Mouse (Mus musculus): ENCODE measurements around the gene Hlcs. TPM values are rescaled to one million over a fixed set of nuclear protein-coding genes. Genes with fewer than 3 reads are reported as not detected.

Gene Hlcs
- polyA plus RNA-seq, 1 experiment: 17.5 TPM

DNA sequence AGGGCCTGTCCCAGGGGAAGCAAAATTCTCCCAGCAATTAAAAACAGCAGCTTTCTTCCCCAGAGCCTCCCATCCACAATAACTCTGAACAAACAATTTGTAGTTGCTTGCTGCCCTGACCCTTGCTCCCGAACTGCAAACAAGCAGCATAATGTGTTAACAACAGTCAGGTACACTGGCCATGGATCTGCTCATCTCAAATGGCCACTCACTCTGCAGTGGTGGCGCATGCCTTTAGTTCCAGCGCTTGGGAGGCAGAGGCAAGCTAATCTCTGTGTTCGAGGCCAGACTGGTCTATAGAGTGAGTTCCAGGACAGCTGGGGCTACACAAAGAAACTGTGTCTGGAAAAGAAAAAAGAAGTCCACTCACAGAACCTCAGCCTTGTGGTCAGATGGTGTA is 22.2 kb downstream of the Hlcs start:
- no peak overlapping the region for H3K4me3 ChIP-seq (replicated peaks; ENCODE audit: insufficient read depth, low read depth, low read length)
- WGBS: 88% methylated on average over 4 of the region's 4 CpGs
- peaks cover 3% of the 10 kb centered on the region for H3K4me1 ChIP-seq (ENCODE audit: control insufficient read depth, insufficient read depth, low read length)
- H3K27ac ChIP-seq (ENCODE audit: insufficient read depth, low read length): no peak overlapping the region
- H3K27me3 ChIP-seq (ENCODE audit: control insufficient read depth, insufficient read depth, low read length): no peaks in the 10 kb centered on the region
- TF ChIP-seq POLR2A (IDR thresholded peaks at IDR 0.05; ENCODE audit: borderline replicate concordance, insufficient read depth, low read length) (no peak), CTCF (IDR thresholded peaks at IDR 0.05; ENCODE audit: borderline replicate concordance, insufficient read depth, low read depth, low read length) (no peak)
- DNase-seq: no peak

DNA sequence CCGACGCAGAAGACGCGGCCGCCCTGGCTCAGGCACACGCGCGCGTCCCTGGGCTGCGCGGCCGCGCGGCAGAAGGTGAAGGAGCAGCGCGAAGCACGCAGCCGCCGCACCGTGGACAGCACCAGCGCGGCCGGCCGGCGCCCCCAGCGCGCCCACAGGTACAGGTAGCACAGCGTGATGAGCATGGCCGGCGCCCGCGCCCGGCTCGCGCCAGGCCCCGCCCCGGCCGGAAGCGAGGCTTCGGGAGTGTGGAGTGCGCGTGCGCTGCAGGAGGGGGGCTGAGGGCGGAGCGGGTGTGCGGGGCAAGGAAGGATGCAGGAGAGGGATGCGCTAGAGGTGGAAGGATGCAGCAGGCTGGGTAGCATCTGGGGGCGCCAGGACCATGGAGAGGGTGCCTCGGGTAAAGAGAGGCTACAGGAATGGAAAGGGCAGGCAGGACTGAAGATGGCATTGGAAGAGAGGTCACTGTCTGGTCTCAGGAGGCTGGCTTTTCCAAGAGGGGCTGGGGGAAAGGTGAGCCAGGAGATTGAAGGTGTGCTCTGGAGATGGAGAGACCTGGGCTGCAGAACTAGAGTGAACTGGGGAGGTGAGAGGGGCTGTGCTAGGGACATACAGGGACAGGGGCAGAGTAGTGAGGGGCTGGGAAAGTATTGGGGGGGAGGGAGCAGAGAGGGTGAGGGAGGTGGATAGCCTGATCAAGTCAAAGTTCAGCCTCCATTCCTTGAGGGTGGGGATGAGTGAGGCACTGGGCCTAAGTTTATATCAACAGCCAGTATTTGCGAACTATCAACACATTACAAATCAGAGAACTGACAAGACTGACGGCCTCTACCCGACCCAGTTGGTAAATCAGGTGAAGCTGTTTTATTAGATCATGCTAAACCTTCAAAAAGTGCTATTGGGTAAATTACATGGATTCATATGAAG is 23.0 kb downstream of the Hlcs start:
- H3K27me3 ChIP-seq (ENCODE audit: control insufficient read depth, insufficient read depth, low read length): no peaks in the 10 kb centered on the region
- H3K4me3 ChIP-seq (replicated peaks; ENCODE audit: insufficient read depth, low read depth, low read length): peak overlapping the region; percentile 84
- H3K4me1 ChIP-seq (ENCODE audit: control insufficient read depth, insufficient read depth, low read length): peaks cover 3% of the 10 kb centered on the region
- H3K27ac ChIP-seq (ENCODE audit: insufficient read depth, low read length): peak overlapping the region; percentile 80
- TF ChIP-seq CTCF (IDR thresholded peaks at IDR 0.05; ENCODE audit: borderline replicate concordance, insufficient read depth, low read depth, low read length): no peak
- peak; percentile 98 for TF ChIP-seq POLR2A (IDR thresholded peaks at IDR 0.05; ENCODE audit: borderline replicate concordance, insufficient read depth, low read length)
- DNase-seq: peak; percentile 91
- WGBS: 4% methylated on average over 52 of the region's 52 CpGs

DNA sequence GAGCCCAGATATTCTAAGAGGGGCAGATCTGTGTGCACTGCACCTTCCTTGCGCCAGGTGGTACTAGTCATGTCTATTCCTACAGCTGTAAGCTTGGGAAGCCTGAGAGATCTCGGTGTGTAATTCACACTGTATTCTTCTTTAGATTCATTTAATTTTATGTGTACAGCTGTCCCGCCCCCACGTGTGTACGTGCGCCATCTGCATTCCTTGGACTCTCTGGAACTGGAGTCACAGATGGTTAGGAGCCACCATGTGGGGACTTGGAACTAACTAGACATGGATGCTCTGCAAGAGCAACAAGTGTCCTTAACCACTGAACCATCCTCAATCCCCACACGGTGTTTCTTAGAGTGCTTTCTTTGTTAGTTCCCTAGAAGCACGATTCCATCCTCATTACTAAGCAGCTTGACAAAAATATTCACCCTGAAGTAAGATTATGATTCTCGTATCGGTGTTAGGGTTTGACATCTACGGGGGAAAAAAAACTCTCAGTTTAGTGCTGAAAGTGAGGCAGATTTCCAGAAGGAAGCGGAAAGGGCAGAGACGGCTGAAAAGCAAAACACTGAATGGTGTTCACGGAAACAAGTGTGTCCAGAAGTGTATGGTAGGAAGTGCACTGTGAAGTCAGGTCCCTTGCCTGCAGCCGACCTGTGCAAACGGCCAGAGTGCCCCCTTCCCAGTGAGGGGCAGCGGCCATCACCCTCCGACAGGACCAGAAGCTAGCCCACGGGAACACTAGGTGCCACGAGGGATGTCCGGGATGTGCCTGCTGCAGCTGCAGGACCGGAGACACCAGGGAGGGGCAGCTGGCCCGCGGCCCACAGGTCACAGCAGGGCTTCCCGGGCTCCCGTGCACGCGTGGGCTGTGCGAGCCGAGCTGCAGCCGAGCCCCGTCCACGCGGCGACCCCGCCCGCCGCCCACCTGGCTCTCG is 24.0 kb downstream of the Hlcs start:
- Histone ChIP-seq H3K27me3 (ENCODE audit: control insufficient read depth, insufficient read depth, low read length) (no peaks in the 10 kb centered on the region), H3K4me3 (replicated peaks; ENCODE audit: insufficient read depth, low read depth, low read length) (peak overlapping the region; percentile 84), H3K4me1 (ENCODE audit: control insufficient read depth, insufficient read depth, low read length) (peaks cover 3% of the 10 kb centered on the region), H3K27ac (ENCODE audit: insufficient read depth, low read length) (peak overlapping the region; percentile 56)
- TF ChIP-seq CTCF (IDR thresholded peaks at IDR 0.05; ENCODE audit: borderline replicate concordance, insufficient read depth, low read depth, low read length) (peak; percentile 33; the same call in 1 of the 2 replicates), POLR2A (IDR thresholded peaks at IDR 0.05; ENCODE audit: borderline replicate concordance, insufficient read depth, low read length) (no peak)
- WGBS: 4% methylated on average over 39 of the region's 39 CpGs
- DNase-seq: peak; percentile 52 to 72

DNA sequence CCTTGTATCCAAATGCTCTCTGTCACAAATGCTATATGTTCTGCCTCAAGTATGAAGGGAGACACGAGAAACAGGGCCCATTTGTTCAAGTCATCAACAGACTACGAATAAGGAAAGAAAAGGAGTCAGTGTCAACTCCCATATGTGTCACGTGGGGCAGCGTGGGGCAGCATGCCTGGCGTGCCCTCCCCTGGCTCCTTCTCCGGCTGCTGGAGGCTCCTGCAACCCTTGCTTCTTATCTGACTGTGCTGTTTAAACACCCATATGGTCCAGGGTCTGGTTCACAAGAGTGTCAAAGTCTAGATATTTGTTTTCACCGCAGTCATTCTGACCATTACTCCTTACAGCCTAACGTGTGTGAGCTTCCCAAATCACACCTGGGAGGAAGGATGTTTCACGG is 25.5 kb downstream of the Hlcs start:
- no peak for DNase-seq
- Histone ChIP-seq H3K27ac (ENCODE audit: insufficient read depth, low read length) (no peak overlapping the region), H3K4me1 (ENCODE audit: control insufficient read depth, insufficient read depth, low read length) (peaks cover 3% of the 10 kb centered on the region), H3K27me3 (ENCODE audit: control insufficient read depth, insufficient read depth, low read length) (no peaks in the 10 kb centered on the region), H3K4me3 (replicated peaks; ENCODE audit: insufficient read depth, low read depth, low read length) (no peak overlapping the region)
- TF ChIP-seq POLR2A (IDR thresholded peaks at IDR 0.05; ENCODE audit: borderline replicate concordance, insufficient read depth, low read length) (no peak), CTCF (IDR thresholded peaks at IDR 0.05; ENCODE audit: borderline replicate concordance, insufficient read depth, low read depth, low read length) (no peak)
- WGBS: 79% methylated on average over 9 of the region's 9 CpGs

DNA sequence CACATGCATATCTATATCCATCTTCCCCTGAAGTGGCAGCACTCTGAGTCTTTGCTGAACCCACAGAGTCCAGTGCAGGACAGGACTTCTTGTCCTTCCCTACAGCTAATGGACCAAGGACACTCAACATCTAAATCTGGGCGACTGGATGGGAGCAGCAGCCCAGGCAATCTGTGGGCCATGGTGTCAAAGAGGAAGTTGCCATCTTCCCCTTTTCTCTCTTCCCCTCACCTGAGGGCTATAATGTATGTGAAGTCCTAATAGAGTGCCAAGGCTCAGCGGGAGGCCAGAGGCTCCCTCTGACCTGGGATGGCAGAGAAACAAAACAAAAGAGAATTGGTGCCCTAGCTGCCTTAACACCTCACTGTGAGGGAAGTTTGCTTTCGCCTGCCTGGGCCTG is 29.4 kb downstream of the Hlcs start:
- no peak for DNase-seq
- TF ChIP-seq CTCF (IDR thresholded peaks at IDR 0.05; ENCODE audit: borderline replicate concordance, insufficient read depth, low read depth, low read length) (no peak), POLR2A (IDR thresholded peaks at IDR 0.05; ENCODE audit: borderline replicate concordance, insufficient read depth, low read length) (no peak)
- H3K27ac ChIP-seq (ENCODE audit: insufficient read depth, low read length): no peak overlapping the region
- no peak overlapping the region for H3K4me3 ChIP-seq (replicated peaks; ENCODE audit: insufficient read depth, low read depth, low read length)
- H3K27me3 ChIP-seq (ENCODE audit: control insufficient read depth, insufficient read depth, low read length): no peaks in the 10 kb centered on the region
- WGBS: 86% methylated on average over 3 of the region's 3 CpGs
- H3K4me1 ChIP-seq (ENCODE audit: control insufficient read depth, insufficient read depth, low read length): peaks cover under 1% of the 10 kb centered on the region

DNA sequence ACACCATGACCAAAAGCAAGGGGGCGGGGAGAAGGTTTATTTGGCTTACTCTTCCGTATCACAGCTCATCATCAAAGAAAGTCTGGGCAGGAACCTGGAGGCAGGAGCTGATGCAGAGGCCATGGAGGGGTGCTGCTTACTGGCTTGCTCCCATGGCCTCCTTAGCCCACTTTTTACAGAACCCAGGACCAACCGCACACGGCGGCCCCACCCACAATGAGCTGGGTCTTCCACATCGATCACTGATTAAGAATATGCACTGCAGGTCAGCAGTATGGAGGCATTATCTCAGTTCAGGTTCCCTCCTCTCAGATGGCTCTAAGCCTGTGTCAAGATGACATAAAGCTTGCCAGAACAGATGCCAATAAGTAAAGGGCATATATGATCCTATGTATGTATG is 42.5 kb downstream of the Hlcs start:
- no peak overlapping the region for H3K4me3 ChIP-seq (replicated peaks; ENCODE audit: insufficient read depth, low read depth, low read length)
- peaks cover 4% of the 10 kb centered on the region; the same call in 1 of the 2 replicates for H3K4me1 ChIP-seq (ENCODE audit: control insufficient read depth, insufficient read depth, low read length)
- WGBS: 84% methylated on average over 6 of the region's 6 CpGs
- no peak for DNase-seq
- no peaks in the 10 kb centered on the region for H3K27me3 ChIP-seq (ENCODE audit: control insufficient read depth, insufficient read depth, low read length)
- no peak for TF ChIP-seq CTCF (IDR thresholded peaks at IDR 0.05; ENCODE audit: borderline replicate concordance, insufficient read depth, low read depth, low read length)
- TF ChIP-seq POLR2A (IDR thresholded peaks at IDR 0.05; ENCODE audit: borderline replicate concordance, insufficient read depth, low read length): no peak
- H3K27ac ChIP-seq (ENCODE audit: insufficient read depth, low read length): no peak overlapping the region

GRCm38 (mm10) chr16:94269635-94270034 is 43.7 kb downstream of the Hlcs start:
- H3K4me1 ChIP-seq (ENCODE audit: control insufficient read depth, insufficient read depth, low read length): peaks cover 4% of the 10 kb centered on the region; the same call in 1 of the 2 replicates
- no peaks in the 10 kb centered on the region for H3K27me3 ChIP-seq (ENCODE audit: control insufficient read depth, insufficient read depth, low read length)
- 0% methylated on average over 9 of the region's 9 CpGs for WGBS
- peak; percentile 96 for TF ChIP-seq CTCF (IDR thresholded peaks at IDR 0.05; ENCODE audit: borderline replicate concordance, insufficient read depth, low read depth, low read length)
- TF ChIP-seq POLR2A (IDR thresholded peaks at IDR 0.05; ENCODE audit: borderline replicate concordance, insufficient read depth, low read length): no peak
- H3K4me3 ChIP-seq (replicated peaks; ENCODE audit: insufficient read depth, low read depth, low read length): peak overlapping the region; percentile 44
- H3K27ac ChIP-seq (ENCODE audit: insufficient read depth, low read length): no peak overlapping the region
- peak; percentile 87 to 96 for DNase-seq

Measured in cerebellum, adult 2 months (tissue).